Mouse (Mus musculus) heart, embryonic 12.5 days (tissue): ENCODE data around the gene Duox1. TPM values are rescaled to one million over a fixed set of nuclear protein-coding genes. Genes with fewer than 3 reads are reported as not detected.
A peak's percentile ranks its signal among the peaks of the same experiment; 100 is the strongest.
"Not testable (repeated sequence)": the region's sequence is repeated elsewhere in the genome, so short reads cannot be mapped to it uniquely, and the experiment has no call there.

Experiments
- ATAC-seq: fragments of 200-750 bp; cut with Nextera tagmentation; 2 replicates; pipeline ENCODE4 v1.8.0; 2017; ENCODE audit warnings: moderate TSS enrichment, moderate library complexity; ENCODE audit not compliant: insufficient number of reproducible peaks, low FRiP score
- H3K27ac ChIP-seq: fragments of 300-500 bp; sonication (generic); 2 replicates; pipeline ENCODE4 v1.5.1; 2016; ENCODE audit warnings: mild to moderate bottlenecking, moderate library complexity; ENCODE audit not compliant: poor library complexity, severe bottlenecking
- H3K27me3 ChIP-seq: fragments of 300-500 bp; sonication (generic); replicated peaks from 2 replicates; pipeline ENCODE4 v1.6.1; 2016; ENCODE audit warnings: mild to moderate bottlenecking, moderate library complexity
- H3K36me3 ChIP-seq: fragments of 300-500 bp; sonication (generic); 2 replicates; pipeline ENCODE4 v1.6.1; 2016; ENCODE audit warnings: mild to moderate bottlenecking, moderate library complexity
- H3K4me1 ChIP-seq: fragments of 300-500 bp; sonication (generic); replicated peaks from 2 replicates; pipeline ENCODE4 v1.6.1; 2016; ENCODE audit warnings: mild to moderate bottlenecking
- H3K4me2 ChIP-seq: fragments of 300-500 bp; sonication (generic); 2 replicates; pipeline ENCODE4 v1.6.1; 2016; ENCODE audit warnings: mild to moderate bottlenecking, moderate library complexity
- H3K4me3 ChIP-seq: fragments of 300-500 bp; sonication (generic); 2 replicates; pipeline ENCODE4 v1.5.1; 2016; ENCODE audit warnings: mild to moderate bottlenecking
- H3K9ac ChIP-seq: fragments of 300-500 bp; sonication (generic); 2 replicates; pipeline ENCODE4 v1.6.1; 2016; ENCODE audit warnings: mild to moderate bottlenecking, moderate library complexity
- H3K9me3 ChIP-seq: fragments of 300-500 bp; sonication (generic); replicated peaks from 2 replicates; pipeline ENCODE4 v1.6.1; 2016; ENCODE audit warnings: mild to moderate bottlenecking, moderate library complexity
- WGBS: fragments of 180-500 bp; shearing (Covaris S2); methylation state at CpG from one replicate; pipeline ENCODE4 v1.1.7; 2016; 5-methylcytosine and 5-hydroxymethylcytosine counted together
- polyA plus RNA-seq: library from polyadenylated mRNA; unstranded; fragments of >200 nt; fragmentation: Nextera tagmentation; extraction: Ambion mirVana; gene quantifications from 2 replicates; pipeline ENCODE4 v1.2.1, GENCODE M21; 2016

Duox1 gene
- polyA plus RNA-seq, 1 experiment from 2014 or later: 0.04 TPM

DNA sequence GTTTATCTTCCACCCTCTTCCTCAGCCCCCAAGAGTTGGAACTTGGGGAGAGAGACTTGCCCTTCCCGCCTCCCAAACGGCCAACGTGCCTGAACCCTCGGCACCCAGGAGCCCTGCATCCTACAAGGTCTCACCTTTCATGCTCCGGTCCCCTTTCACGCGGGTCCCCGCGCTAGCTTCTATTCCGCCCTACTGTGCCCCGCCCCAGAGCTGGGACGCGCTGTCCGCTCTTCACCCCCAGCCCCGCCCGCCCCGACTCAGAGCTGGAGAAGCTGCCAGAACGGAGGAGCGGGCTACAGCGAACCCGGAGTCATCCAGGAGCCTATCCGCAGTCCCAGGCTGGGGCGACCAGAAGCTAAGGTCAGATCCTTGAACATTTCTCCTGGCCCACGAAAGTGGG, 1.9 kb upstream of the Duox1 start, which contains the start of gene Duoxa1:
Gene Duoxa1 (minus strand): TSS at position 195 of the 400 bp plus-strand sequence.
- ATAC-seq: no peak
- no peak within 1 kb of the TSS for H3K9ac ChIP-seq
- peak within 1 kb of the TSS; percentile 68 for H3K4me2 ChIP-seq
- no peak within 1 kb of the TSS for H3K27ac ChIP-seq
- WGBS: 1% methylated on average over 23 of the region's 24 CpGs
- H3K4me1 ChIP-seq: peaks cover 11% of the 10 kb centered on the region
- peaks cover 93% of the 10 kb centered on the region for H3K27me3 ChIP-seq
- H3K36me3 ChIP-seq: no peaks in the 10 kb centered on the region
- peak within 1 kb of the TSS; percentile 37 for H3K4me3 ChIP-seq
- no peaks in the 10 kb centered on the region for H3K9me3 ChIP-seq

DNA sequence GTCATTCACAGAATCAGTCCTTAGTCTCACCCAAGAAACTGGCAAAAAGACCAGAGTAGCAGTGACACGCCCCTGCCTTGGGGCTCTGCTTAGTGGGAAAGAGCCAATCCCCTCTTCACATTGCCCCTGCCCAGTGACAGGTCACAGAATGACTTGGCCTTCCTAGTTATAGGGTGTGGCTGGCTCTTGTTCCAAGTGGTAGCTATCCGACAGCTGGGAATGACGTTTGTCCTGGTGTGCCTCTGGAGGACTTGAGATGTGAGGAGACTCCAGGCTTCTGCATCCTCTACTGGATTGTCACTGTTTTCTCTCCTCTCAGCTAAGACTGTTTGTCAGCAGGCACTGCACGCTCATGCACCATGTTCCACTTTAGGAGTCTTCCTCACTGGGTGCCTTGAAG, 1.9 kb downstream of the Duox1 start:
- no peak overlapping the region for H3K9ac ChIP-seq
- no peak overlapping the region for H3K4me2 ChIP-seq
- no peak overlapping the region for H3K4me3 ChIP-seq
- no peak for ATAC-seq
- WGBS: 60% methylated on average over 4 of the region's 4 CpGs
- no peaks in the 10 kb centered on the region for H3K36me3 ChIP-seq
- no peak overlapping the region for H3K27ac ChIP-seq
- H3K4me1 ChIP-seq: peaks cover 11% of the 10 kb centered on the region
- peaks cover 67% of the 10 kb centered on the region for H3K27me3 ChIP-seq
- H3K9me3 ChIP-seq: no peaks in the 10 kb centered on the region

DNA sequence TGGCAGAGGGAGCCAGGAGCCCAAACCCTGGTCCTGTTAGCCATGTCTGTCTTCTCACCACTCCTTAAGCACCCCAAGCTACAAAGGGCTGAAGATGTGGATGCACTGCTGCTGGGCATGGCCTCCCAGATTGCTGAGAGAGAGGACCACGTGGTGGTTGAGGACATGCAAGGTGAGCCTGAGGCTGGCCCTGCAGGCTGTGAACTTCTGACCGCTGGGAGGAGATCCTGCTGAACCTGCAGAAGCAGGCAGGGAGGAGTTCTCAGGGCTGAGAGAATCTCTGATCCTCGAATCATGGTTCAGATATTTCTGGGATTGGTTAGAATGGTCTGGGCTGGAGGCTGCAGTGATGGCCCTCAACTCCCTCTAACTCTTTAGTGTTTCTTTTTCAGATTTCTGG, 8.5 kb downstream of the Duox1 start:
- no peak for ATAC-seq
- Histone ChIP-seq H3K27ac (no peak overlapping the region), H3K4me1 (no peaks in the 10 kb centered on the region), H3K36me3 (no peaks in the 10 kb centered on the region), H3K9me3 (no peaks in the 10 kb centered on the region), H3K4me2 (no peak overlapping the region), H3K4me3 (no peak overlapping the region), H3K27me3 (peaks cover 5% of the 10 kb centered on the region), H3K9ac (no peak overlapping the region)
- WGBS: 48% methylated on average over 3 of the region's 3 CpGs

DNA sequence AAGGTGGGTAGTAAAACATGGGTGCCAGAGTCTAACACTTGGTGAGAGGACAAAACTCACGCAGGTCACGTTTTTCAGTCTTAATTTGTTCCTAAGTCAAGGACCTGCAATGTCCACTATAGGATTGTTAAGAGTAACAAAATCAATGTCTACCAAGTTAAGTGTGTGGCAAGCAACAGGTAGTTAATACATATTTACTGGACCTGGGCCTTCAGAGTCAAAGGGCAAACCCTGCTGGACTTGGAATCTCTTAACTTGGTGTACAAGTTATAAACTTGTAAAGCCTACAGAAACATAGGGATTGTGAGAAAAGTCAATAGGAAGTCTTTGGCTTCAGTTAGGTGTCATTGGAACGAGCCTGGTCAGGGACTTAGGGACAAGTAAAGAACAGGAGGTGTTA, 9.1 kb downstream of the Duox1 start:
- 76% methylated on average over 3 of the region's 3 CpGs for WGBS
- Histone ChIP-seq H3K4me3 (no peak overlapping the region), H3K9me3 (no peaks in the 10 kb centered on the region), H3K4me2 (no peak overlapping the region), H3K27ac (no peak overlapping the region), H3K27me3 (0 out of 2 replicates have a peak, but pooled peaks cover 3% of the 10 kb centered on the region), H3K36me3 (no peaks in the 10 kb centered on the region), H3K9ac (no peak overlapping the region), H3K4me1 (no peaks in the 10 kb centered on the region)
- ATAC-seq: no peak

DNA sequence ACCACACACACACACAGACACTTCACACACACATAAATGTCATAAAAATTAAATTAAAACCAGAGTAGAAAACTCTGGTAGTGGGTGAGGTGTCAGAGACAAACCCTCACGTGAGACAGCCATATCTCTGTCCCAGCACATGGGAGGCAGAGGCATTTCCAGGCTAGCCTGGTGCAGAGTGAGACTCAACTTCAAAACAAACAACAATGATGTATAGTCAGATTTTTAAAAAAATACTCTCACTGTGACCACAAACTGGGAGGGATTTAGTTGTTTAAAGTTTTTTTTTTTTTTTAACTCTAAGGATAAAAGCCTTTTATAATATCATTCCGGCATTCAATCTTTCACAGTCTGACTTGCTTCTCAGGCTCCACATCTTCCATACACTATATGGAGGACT, 9.9 kb downstream of the Duox1 start:
- no peaks in the 10 kb centered on the region for H3K27me3 ChIP-seq
- H3K27ac ChIP-seq: no peak overlapping the region
- no peak overlapping the region for H3K4me2 ChIP-seq
- no peaks in the 10 kb centered on the region for H3K4me1 ChIP-seq
- no peaks in the 10 kb centered on the region for H3K9me3 ChIP-seq
- no peak overlapping the region for H3K4me3 ChIP-seq
- H3K36me3 ChIP-seq: no peaks in the 10 kb centered on the region
- 51% methylated on average over 2 of the region's 2 CpGs for WGBS
- ATAC-seq: no peak
- H3K9ac ChIP-seq: no peak overlapping the region

DNA sequence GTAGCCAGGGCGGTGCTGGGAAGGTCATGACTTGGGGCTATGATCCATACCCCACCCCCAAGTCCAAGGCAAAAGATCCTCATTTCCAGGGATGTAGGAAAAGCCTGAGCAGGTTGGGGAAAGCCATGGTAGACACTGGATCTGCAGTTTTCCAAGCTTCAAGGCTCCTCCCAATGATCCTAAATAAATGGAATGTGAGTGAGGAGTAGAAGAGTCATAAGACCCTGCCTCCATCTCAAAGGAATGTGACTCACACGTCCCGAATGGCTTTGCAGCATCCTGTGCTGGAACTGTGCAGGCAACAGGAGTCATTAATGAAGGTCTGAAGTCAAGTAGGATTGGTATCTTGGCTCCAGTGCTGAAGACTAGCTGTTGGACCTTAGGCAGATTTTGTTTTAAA, 12.5 kb downstream of the Duox1 start:
- Histone ChIP-seq H3K36me3 (no peaks in the 10 kb centered on the region), H3K9me3 (no peaks in the 10 kb centered on the region), H3K4me3 (no peak overlapping the region), H3K27ac (no peak overlapping the region), H3K4me2 (no peak overlapping the region), H3K27me3 (no peaks in the 10 kb centered on the region), H3K9ac (no peak overlapping the region), H3K4me1 (no peaks in the 10 kb centered on the region)
- no peak for ATAC-seq
- 47% methylated on average over 3 of the region's 3 CpGs for WGBS

DNA sequence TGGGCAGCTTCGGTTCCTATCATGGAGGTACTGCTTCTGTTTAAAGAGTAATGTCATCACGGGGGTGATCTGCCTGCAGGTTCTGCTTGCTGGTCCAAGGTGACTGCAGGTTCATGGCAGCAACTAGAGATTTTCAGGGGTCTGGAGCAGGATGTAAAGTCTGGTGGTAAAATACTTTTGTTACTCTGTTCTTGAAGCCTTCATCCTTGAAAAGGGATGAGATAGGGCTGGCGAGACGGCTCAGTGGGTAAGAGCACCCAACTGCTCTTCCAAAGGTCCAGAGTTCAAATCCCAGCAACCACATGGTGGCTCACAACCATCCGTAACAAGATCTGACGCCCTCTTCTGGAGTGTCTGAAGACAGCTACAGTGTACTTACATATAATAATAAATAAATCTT, 14.8 kb downstream of the Duox1 start:
- H3K4me2 ChIP-seq, ATAC-seq, H3K9ac ChIP-seq, H3K36me3 ChIP-seq, H3K27me3 ChIP-seq, H3K27ac ChIP-seq, H3K9me3 ChIP-seq, H3K4me1 ChIP-seq, H3K4me3 ChIP-seq: not testable (repeated sequence)
- 72% methylated on average over 6 of the region's 6 CpGs for WGBS

DNA sequence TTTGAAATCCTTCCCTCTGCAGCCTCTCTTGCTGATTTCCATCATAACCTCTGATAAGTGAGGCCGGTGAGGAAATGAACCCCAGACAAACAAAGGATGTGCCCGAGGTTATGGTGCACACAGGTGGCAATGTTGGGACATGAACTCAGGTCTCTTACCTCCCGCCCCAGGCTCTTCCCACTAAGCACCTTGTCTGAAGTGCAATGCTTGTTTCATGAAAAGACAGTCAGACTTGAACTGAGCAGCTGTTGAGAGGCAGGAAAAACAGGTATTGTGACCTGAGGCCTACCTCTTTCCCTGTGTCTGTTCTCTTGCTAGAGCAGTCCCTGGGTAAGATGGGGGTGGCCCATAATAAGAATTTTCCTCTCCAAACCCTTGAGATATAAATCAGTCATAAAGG, 16.8 kb downstream of the Duox1 start:
- Histone ChIP-seq H3K36me3 (no peaks in the 10 kb centered on the region), H3K4me3 (no peak overlapping the region), H3K27me3 (no peaks in the 10 kb centered on the region), H3K4me2 (no peak overlapping the region), H3K27ac (no peak overlapping the region), H3K9ac (no peak overlapping the region), H3K4me1 (peaks cover 9% of the 10 kb centered on the region; the same call in 1 of the 2 replicates), H3K9me3 (no peaks in the 10 kb centered on the region)
- WGBS: 78% methylated on average over 3 of the region's 3 CpGs
- ATAC-seq: no peak

DNA sequence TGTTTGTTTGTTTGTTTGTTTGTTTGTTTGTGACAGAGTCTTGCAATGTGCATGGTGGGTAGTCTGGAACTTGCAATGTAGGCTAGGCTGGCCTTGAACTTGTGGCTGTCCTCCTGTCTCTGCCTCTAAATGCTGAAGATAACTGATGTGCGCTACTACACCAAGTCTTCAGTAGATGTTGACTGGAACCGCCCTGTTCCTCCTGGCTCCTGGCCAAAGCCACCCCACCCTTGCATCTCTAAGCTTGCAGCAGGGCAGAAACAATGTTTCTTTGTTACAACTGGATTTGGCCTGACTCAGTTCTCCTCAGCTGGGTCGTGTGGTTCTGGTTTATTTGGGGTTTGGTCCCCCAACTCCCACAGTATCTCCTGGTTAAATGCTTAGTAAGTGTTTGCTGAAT, 18.7 kb downstream of the Duox1 start:
- peak; percentile 19; the same call in 1 of the 2 replicates for ATAC-seq
- no peak overlapping the region for H3K4me3 ChIP-seq
- H3K9ac ChIP-seq: no peak overlapping the region
- WGBS: 59% methylated on average over 3 of the region's 3 CpGs
- H3K27ac ChIP-seq: no peak overlapping the region
- H3K4me1 ChIP-seq: peaks cover 9% of the 10 kb centered on the region; the same call in 1 of the 2 replicates
- H3K27me3 ChIP-seq: peaks cover 8% of the 10 kb centered on the region; the same call in 1 of the 2 replicates
- H3K9me3 ChIP-seq: no peaks in the 10 kb centered on the region
- no peak overlapping the region for H3K4me2 ChIP-seq
- no peaks in the 10 kb centered on the region for H3K36me3 ChIP-seq

DNA sequence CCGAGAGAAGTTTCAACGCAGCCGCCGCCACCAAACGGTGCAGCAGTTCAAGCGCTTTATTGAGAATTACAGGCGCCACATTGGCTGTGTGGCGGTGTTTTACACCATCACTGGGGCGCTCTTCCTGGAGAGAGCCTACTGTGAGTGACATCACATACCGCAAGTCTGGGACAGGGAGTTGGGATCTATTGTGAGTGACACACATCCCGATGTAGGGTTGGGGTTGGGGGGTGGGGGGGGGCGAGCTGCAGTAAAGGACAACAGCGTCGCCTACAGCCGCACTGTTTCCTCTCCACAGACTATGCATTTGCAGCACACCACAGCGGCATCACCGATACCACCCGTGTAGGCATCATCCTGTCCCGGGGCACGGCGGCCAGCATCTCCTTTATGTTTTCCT, 21.8 kb downstream of the Duox1 start:
- no peak overlapping the region for H3K9ac ChIP-seq
- peaks cover 9% of the 10 kb centered on the region; the same call in 1 of the 2 replicates for H3K4me1 ChIP-seq
- H3K36me3 ChIP-seq: no peaks in the 10 kb centered on the region
- peak overlapping the region; percentile 40 for H3K4me2 ChIP-seq
- no peaks in the 10 kb centered on the region for H3K9me3 ChIP-seq
- no peak overlapping the region for H3K4me3 ChIP-seq
- no peak for ATAC-seq
- peaks cover 8% of the 10 kb centered on the region; the same call in 1 of the 2 replicates for H3K27me3 ChIP-seq
- H3K27ac ChIP-seq: no peak overlapping the region
- WGBS: 52% methylated on average over 19 of the region's 21 CpGs

DNA sequence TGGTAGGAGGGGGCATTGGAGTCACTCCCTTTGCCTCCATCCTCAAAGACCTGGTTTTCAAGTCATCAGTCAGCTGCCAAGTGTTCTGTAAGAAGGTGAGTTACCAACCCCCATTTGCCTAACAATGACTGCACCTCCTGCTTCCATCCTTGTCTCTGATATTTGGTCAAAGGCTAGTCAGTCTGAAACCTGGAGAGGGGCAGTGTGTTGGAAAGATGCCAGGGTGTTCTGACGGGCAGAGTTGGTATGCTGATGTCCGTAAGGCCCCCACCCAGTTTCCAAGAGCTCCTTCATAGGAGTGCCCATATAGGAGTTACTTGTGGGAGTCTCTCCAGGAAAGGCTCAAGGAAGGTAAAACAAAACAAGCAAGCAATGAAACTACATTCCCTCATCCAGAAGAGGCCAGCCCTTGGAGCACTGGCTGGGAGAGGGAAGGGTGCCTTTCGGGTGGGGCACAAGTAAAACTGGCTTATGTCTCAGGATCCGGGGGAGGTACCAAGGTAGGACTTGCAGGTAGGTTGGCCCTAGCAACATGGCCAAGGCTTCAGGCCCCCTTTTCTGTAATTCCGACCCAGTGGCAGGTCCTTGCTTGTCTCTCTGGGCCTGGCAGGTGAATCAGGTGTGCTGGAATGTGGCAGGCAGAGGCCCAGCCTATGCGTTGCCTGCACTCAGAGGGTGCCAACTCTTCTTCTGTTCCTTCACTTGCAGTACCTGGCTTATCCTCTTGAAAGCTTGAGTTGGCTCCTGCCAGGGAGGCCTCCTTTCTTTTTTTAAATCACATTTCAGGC, 29.8 kb downstream of the Duox1 start:
- Histone ChIP-seq H3K4me1 (peaks cover 18% of the 10 kb centered on the region), H3K27me3 (no peaks in the 10 kb centered on the region; the same call in none of the 2 replicates), H3K27ac (no peak overlapping the region), H3K36me3 (no peaks in the 10 kb centered on the region), H3K4me3 (no peak overlapping the region), H3K9ac (no peak overlapping the region), H3K9me3 (no peaks in the 10 kb centered on the region), H3K4me2 (no peak overlapping the region)
- ATAC-seq: no peak
- WGBS: 76% methylated on average over 6 of the region's 6 CpGs

DNA sequence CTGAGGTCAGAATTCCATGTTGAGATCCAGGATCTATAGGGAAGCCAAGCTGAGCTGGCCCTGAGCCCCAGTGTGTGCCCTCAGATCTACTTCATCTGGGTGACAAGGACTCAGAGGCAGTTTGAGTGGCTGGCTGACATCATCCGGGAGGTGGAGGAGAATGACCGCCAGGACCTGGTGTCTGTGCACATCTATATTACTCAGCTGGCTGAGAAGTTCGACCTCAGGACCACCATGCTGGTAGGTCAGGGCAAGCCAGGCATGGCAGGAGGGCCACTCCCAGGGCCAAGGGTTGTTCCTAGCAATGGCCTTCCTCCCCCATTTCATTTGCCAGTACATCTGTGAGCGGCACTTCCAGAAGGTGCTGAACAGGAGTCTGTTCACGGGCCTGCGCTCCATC, 30.7 kb downstream of the Duox1 start:
- not testable (repeated sequence) for H3K4me3 ChIP-seq, H3K36me3 ChIP-seq, H3K9me3 ChIP-seq, ATAC-seq, H3K27ac ChIP-seq, H3K27me3 ChIP-seq, H3K9ac ChIP-seq, H3K4me2 ChIP-seq
- peaks cover 18% of the 10 kb centered on the region for H3K4me1 ChIP-seq
- 77% methylated on average over 6 of the region's 6 CpGs for WGBS
